Mouse (Mus musculus): ENCODE measurements around the gene Pam. TPM values are rescaled to one million over a fixed set of nuclear protein-coding genes. Genes with fewer than 3 reads are reported as not detected.
"Not testable (repeated sequence)": the region's sequence is repeated elsewhere in the genome, so short reads cannot be mapped to it uniquely, and the experiment has no call there.

Pam gene
- polyA plus RNA-seq, 1 experiment: 3.4 TPM

DNA sequence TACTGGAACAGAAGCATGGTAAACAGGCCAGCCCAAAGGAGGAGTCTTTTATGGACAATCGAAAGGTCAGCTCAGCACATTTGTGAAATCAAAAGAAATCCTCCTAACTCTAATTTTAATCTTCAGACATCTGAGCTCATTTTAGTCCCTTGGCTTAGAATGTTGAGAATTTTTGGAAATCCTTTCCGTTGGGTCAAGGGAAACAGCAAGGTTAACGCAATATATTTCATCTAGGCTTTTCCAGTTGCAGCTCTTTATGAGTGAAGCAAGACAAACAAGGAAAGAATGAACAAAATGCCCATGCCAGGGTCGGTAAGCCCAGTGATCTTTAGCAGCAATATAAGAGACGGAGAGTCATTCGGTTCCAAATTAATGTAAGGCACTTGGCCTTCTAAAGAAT is 135.3 kb downstream of the Pam start:
- Histone ChIP-seq H3K27me3 (replicated peaks) (no peaks in the 10 kb centered on the region), H3K9me3 (no peaks in the 10 kb centered on the region)

DNA sequence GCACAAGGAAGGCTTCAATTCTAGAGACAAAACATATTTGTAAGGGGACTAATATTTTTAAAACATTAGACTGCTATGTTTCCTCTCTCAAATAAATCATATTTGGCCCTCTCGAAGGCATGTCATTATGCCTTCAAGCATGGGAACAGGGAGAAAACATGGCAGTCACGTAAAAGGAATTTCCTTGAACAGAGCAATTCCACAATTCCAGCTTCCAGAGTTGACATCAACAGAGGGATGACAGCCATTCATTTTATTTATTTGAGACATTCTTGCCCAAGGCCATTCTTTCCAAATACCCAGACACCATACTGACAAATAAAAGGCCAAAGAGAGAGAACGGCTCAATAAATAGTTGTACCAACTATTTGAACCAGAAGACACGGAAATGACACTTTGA is 136.7 kb downstream of the Pam start:
- Histone ChIP-seq H3K4me1 (peaks cover 7% of the 10 kb centered on the region; the same call in 1 of the 2 replicates), H3K4me3 (replicated peaks) (no peak overlapping the region), H3K9me3 (no peaks in the 10 kb centered on the region), H3K36me3 (replicated peaks; ENCODE audit: low read length) (no peaks in the 10 kb centered on the region), H3K27me3 (replicated peaks) (no peaks in the 10 kb centered on the region)
- TF ChIP-seq GATA1 (IDR thresholded peaks at IDR 0.05; ENCODE audit: borderline replicate concordance, low read length) (no peak), FLI1 (IDR thresholded peaks at IDR 0.05; ENCODE audit: low read length) (no peak)

More for the DNA sequence above, 135.3 kb downstream of the Pam start:
- no peaks in the 10 kb centered on the region for H3K36me3 ChIP-seq (replicated peaks; ENCODE audit: low read length)
- peaks cover 7% of the 10 kb centered on the region; the same call in 1 of the 2 replicates for H3K4me1 ChIP-seq
- no peak overlapping the region for H3K4me3 ChIP-seq (replicated peaks)
- no peak for TF ChIP-seq GATA1 (IDR thresholded peaks at IDR 0.05; ENCODE audit: borderline replicate concordance, low read length)
- TF ChIP-seq FLI1 (IDR thresholded peaks at IDR 0.05; ENCODE audit: low read length): no peak

DNA sequence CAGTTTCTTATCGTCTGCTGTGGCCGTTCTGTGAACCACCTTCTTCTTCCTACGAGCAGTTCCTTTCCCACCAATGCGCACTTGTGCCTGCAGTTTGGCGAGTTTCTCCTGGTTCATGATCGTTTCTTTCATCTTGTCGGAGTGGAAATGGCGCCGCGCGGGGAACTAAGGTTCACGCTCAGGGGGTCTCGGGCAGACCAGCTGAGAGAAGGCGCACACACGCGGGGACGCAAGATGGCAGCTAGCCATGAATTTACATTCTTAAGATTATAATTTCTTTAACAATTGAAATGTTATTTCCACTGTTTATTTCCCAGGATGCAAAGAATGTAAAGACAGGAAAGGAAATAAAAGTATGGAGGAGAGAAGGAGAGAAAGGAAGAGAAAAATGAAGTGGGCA is 146.2 kb downstream of the Pam start:
- H3K9me3 ChIP-seq; H3K4me3 ChIP-seq (replicated peaks); H3K27me3 ChIP-seq (replicated peaks); H3K4me1 ChIP-seq; H3K36me3 ChIP-seq (replicated peaks; ENCODE audit: low read length): not testable (repeated sequence)

DNA sequence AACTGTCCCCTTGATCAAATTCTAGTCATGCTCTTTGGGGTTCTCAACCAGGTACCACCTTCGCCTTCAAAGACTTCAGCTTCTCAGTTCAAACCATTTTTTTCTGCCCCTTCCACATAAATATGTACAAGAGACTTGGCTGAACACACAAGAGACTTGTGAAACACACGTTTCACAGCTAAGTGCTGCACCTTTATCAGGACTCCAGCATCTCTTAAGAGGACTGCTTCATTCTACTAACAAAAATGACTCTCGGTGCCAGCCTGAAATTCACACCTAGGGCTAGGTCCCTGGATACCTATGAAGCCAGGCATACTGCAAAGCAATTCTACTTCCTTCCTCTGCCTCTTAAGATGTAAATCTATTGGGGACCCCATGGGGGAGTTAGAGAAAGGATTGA is 148.3 kb downstream of the Pam start:
- no peaks in the 10 kb centered on the region for H3K9me3 ChIP-seq
- no peak overlapping the region for H3K4me3 ChIP-seq (replicated peaks)
- H3K27me3 ChIP-seq (replicated peaks): no peaks in the 10 kb centered on the region
- H3K36me3 ChIP-seq (replicated peaks; ENCODE audit: low read length): no peaks in the 10 kb centered on the region
- no peaks in the 10 kb centered on the region for H3K4me1 ChIP-seq
- TF ChIP-seq GATA1 (IDR thresholded peaks at IDR 0.05; ENCODE audit: borderline replicate concordance, low read length) (no peak), FLI1 (IDR thresholded peaks at IDR 0.05; ENCODE audit: low read length) (no peak)

DNA sequence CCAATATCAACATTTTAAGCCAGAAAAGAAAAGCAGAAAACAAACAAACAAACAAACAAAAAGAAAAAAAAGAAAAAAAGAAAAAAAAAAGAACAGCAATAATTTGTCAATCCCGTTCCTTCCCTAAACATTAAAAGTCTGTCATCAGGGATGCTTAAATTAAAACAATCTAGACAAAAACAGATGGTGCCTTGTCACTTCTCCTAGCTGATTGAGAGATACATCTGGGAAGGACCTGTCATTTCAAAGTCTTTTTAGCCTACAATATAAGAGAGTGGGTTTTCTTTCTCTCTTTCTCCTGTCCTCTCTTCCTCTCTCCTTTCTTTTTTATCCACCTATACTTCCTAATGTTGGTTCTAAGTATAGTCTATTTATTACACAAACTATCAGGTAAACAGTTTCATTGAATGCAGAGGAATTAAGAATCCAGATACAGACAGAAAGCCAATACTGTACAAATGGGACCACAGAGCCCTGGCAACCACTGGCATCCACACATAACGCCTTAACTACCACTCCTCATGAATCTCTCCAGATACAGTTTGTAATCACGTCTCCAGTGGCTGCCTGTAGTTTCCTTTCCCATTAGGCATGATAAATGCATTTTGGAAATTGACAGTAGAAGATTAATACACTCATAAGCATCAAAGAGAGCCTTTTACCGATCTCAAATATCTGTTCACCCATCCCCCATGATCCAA is 151.4 kb downstream of the Pam start:
- H3K4me1 ChIP-seq: no peaks in the 10 kb centered on the region
- no peak overlapping the region for H3K4me3 ChIP-seq (replicated peaks)
- no peaks in the 10 kb centered on the region for H3K27me3 ChIP-seq (replicated peaks)
- no peak for TF ChIP-seq GATA1 (IDR thresholded peaks at IDR 0.05; ENCODE audit: borderline replicate concordance, low read length)
- H3K9me3 ChIP-seq: no peaks in the 10 kb centered on the region
- no peaks in the 10 kb centered on the region for H3K36me3 ChIP-seq (replicated peaks; ENCODE audit: low read length)

DNA sequence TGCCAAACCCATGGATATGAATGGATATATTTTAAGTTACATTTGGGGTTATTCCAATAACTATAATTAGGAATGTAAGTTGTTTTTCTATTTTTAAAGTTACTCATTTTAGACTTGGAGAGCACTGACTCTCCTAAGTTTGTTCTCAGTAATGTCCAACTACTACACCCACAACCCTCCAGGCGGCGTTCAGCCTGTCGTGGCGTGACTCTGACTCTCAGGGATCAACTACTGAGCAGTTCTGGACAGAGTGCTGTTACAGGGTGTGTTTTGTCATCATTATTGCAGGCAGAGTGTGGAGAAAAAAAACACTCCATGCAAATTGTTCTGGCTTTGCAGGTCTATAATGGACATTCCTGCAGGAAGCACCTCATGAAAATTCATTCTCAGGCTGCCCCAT is 152.0 kb downstream of the Pam start:
- no peaks in the 10 kb centered on the region for H3K9me3 ChIP-seq
- no peaks in the 10 kb centered on the region for H3K27me3 ChIP-seq (replicated peaks)
- H3K36me3 ChIP-seq (replicated peaks; ENCODE audit: low read length): no peaks in the 10 kb centered on the region
- no peaks in the 10 kb centered on the region for H3K4me1 ChIP-seq
- TF ChIP-seq GATA1 (IDR thresholded peaks at IDR 0.05; ENCODE audit: borderline replicate concordance, low read length) (no peak), FLI1 (IDR thresholded peaks at IDR 0.05; ENCODE audit: low read length) (no peak)
- no peak overlapping the region for H3K4me3 ChIP-seq (replicated peaks)

DNA sequence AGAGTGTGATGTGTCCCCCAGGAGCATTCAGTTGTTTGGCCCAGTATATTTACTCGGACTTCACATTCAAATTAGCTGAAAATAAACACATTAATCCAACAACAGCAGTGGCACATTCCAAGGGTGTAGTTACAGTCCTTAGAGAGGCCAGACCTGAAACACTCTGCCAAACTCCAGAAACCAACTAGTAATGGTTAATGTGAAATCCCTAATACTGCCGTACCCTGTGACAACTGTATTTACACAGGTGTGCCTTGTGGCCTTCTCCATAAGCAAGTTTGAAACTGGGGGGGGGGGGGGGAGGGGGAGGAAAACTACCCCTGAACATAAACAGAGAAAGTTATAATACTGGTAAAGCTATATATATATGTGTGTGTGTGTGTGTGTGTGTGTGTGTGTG is 152.5 kb downstream of the Pam start:
- TF ChIP-seq GATA1 (IDR thresholded peaks at IDR 0.05; ENCODE audit: borderline replicate concordance, low read length) (no peak), FLI1 (IDR thresholded peaks at IDR 0.05; ENCODE audit: low read length) (no peak)
- H3K27me3 ChIP-seq (replicated peaks): no peaks in the 10 kb centered on the region
- H3K4me3 ChIP-seq (replicated peaks): no peak overlapping the region
- H3K36me3 ChIP-seq (replicated peaks; ENCODE audit: low read length): no peaks in the 10 kb centered on the region
- no peaks in the 10 kb centered on the region for H3K9me3 ChIP-seq
- no peaks in the 10 kb centered on the region for H3K4me1 ChIP-seq

DNA sequence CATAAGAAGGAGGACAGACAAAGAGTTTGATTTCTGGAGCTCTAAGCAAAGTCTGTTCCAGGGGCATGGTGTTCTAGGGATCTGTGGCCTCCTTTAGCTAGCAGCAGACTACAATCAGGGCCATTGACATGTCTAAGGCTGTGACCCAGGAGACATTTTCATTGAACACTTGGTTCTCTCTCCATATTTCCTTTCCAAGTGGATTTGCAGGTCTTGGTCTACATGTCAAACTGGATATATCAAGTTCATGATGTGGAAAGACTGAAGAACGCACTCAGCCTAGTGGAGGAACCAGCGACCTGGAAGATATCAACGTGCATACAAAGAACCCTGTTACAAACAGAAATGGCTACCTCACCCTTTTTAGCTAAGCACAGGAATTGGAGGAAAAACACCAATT is 156.9 kb downstream of the Pam start:
- Histone ChIP-seq H3K4me3 (replicated peaks) (no peak overlapping the region), H3K36me3 (replicated peaks; ENCODE audit: low read length) (no peaks in the 10 kb centered on the region), H3K9me3 (no peaks in the 10 kb centered on the region), H3K4me1 (no peaks in the 10 kb centered on the region), H3K27me3 (replicated peaks) (no peaks in the 10 kb centered on the region)
- TF ChIP-seq FLI1 (IDR thresholded peaks at IDR 0.05; ENCODE audit: low read length) (no peak), GATA1 (IDR thresholded peaks at IDR 0.05; ENCODE audit: borderline replicate concordance, low read length) (no peak)

DNA sequence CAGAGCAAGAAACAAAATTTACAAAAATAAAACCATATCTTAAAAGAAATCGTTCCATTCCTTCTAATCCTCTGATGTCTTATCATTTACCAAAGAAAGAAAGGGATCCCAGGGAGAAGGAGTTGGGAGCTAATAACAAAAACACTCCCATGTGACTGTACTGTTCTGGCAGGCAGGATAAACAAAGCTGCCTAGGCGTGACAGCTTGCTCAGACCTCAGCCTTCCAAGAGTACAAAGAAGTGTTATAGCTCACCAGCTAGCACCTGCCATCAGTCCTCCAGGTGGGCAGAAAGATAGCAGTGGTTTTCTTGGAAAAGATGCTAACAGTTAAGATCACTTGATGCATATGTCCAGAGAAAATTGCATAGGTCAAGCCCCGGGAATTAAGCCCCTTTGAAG is 157.4 kb downstream of the Pam start:
- no peaks in the 10 kb centered on the region for H3K27me3 ChIP-seq (replicated peaks)
- H3K4me3 ChIP-seq (replicated peaks): no peak overlapping the region
- TF ChIP-seq FLI1 (IDR thresholded peaks at IDR 0.05; ENCODE audit: low read length) (no peak), GATA1 (IDR thresholded peaks at IDR 0.05; ENCODE audit: borderline replicate concordance, low read length) (no peak)
- H3K36me3 ChIP-seq (replicated peaks; ENCODE audit: low read length): no peaks in the 10 kb centered on the region
- H3K4me1 ChIP-seq: no peaks in the 10 kb centered on the region
- no peaks in the 10 kb centered on the region for H3K9me3 ChIP-seq

DNA sequence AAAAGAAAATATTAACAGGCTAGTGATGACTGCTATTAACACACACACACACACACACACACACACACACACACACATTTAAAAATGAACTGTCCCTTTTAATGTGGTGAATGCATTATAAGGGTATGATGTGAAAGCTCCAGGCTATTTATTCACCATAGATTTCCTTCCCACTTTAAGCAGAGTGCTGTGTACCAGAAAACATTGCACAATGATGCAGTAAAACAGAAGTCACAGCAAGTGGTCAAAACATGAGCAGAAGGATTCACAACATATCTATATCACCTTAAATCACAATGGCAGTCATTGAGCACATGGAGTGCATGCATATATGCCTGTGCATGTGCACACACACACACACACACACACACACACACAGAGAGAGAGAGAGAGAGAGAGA is 160.5 kb downstream of the Pam start:
- no peaks in the 10 kb centered on the region for H3K9me3 ChIP-seq
- TF ChIP-seq FLI1 (IDR thresholded peaks at IDR 0.05; ENCODE audit: low read length) (no peak), GATA1 (IDR thresholded peaks at IDR 0.05; ENCODE audit: borderline replicate concordance, low read length) (no peak)
- no peaks in the 10 kb centered on the region for H3K36me3 ChIP-seq (replicated peaks; ENCODE audit: low read length)
- H3K4me1 ChIP-seq: no peaks in the 10 kb centered on the region
- no peak overlapping the region for H3K4me3 ChIP-seq (replicated peaks)
- H3K27me3 ChIP-seq (replicated peaks): no peaks in the 10 kb centered on the region

DNA sequence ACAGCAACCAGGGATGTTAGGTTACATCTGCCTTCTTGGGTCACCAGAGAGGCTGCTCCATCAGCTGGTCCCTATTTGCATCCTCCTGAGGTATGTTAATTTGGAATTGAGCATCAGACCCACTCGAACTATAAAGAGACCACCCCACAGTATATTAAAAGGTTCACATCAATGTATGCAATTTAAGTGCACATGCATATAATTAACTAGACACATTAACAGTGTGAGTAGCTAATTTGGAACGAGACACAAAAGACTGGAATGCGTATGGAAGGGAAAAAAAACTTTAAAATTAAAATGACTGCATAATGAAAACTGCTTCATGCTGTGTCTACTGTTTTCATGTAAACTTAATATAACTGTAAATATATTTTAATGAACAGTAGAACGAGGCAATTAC is 164.2 kb downstream of the Pam start:
- no peaks in the 10 kb centered on the region for H3K27me3 ChIP-seq (replicated peaks)
- H3K36me3 ChIP-seq (replicated peaks; ENCODE audit: low read length): no peaks in the 10 kb centered on the region
- no peaks in the 10 kb centered on the region for H3K9me3 ChIP-seq
- peak overlapping the region; percentile 23 for H3K4me3 ChIP-seq (replicated peaks)
- no peak for TF ChIP-seq FLI1 (IDR thresholded peaks at IDR 0.05; ENCODE audit: low read length)
- no peak for TF ChIP-seq GATA1 (IDR thresholded peaks at IDR 0.05; ENCODE audit: borderline replicate concordance, low read length)
- H3K4me1 ChIP-seq: no peaks in the 10 kb centered on the region

Measured in megakaryocyte, embryonic 14.5 days (primary cell).